Mouse (Mus musculus) midbrain, postnatal 0 days (tissue): ENCODE results near the gene Dach1. TPM values are rescaled to one million over a fixed set of nuclear protein-coding genes. Genes with fewer than 3 reads are reported as not detected.
A peak's percentile ranks its signal among the peaks of the same experiment; 100 is the strongest.

ENCODE experiments used
- ATAC-seq: fragments of 200-750 bp; cut with Nextera tagmentation; 2 replicates; pipeline ENCODE4 v1.8.0; 2017; ENCODE audit warnings: moderate number of reproducible peaks, mild to moderate bottlenecking, moderate TSS enrichment, moderate library complexity; ENCODE audit not compliant: low FRiP score
- DNase-seq: peaks from one replicate; pipeline ENCODE4 v3.0.0-alpha.2; 2015; ENCODE audit warnings: low spot score
- H3K27ac ChIP-seq: fragments of 300-500 bp; sonication (generic); 2 replicates; pipeline ENCODE4 v1.5.1; 2014; ENCODE audit warnings: low read depth, mild to moderate bottlenecking, low read length, mixed read lengths
- H3K27me3 ChIP-seq: fragments of 300-500 bp; sonication (generic); 2 replicates; pipeline ENCODE4 v1.6.1; 2014; ENCODE audit warnings: low read length, control low read depth, mixed read lengths; ENCODE audit not compliant: insufficient read depth
- H3K36me3 ChIP-seq: fragments of 300-500 bp; sonication (generic); 2 replicates; pipeline ENCODE4 v1.6.1; 2014; ENCODE audit warnings: low read length, control low read depth, mixed read lengths; ENCODE audit not compliant: insufficient read depth
- H3K4me1 ChIP-seq: fragments of 300-500 bp; sonication (generic); 2 replicates; pipeline ENCODE4 v1.6.1; 2014; ENCODE audit warnings: mild to moderate bottlenecking, control low read depth, antibody characterized with exemption, low read length, mixed read lengths; ENCODE audit not compliant: insufficient read depth
- H3K4me2 ChIP-seq: fragments of 300-500 bp; sonication (generic); 2 replicates; pipeline ENCODE4 v1.6.1; 2014; ENCODE audit warnings: low read depth, mild to moderate bottlenecking, low read length, mixed read lengths; ENCODE audit not compliant: poor library complexity, severe bottlenecking
- H3K4me3 ChIP-seq: fragments of 300-500 bp; sonication (generic); 2 replicates; pipeline ENCODE4 v1.5.1; 2014; ENCODE audit warnings: low read depth, mild to moderate bottlenecking, low read length, moderate library complexity
- H3K9ac ChIP-seq: fragments of 300-500 bp; sonication (generic); replicated peaks from 2 replicates; pipeline ENCODE4 v1.6.1; 2014; ENCODE audit warnings: mild to moderate bottlenecking, low read length, moderate library complexity, mixed read lengths; ENCODE audit not compliant: poor library complexity, severe bottlenecking
- H3K9me3 ChIP-seq: fragments of 300-500 bp; sonication (generic); 2 replicates; pipeline ENCODE4 v1.6.1; 2016; ENCODE audit warnings: low read length, control low read depth
- CTCF ChIP-seq: IDR thresholded peaks from 2 replicates; pipeline ENCODE4 v1.5.1; 2016; ENCODE audit warnings: antibody characterized with exemption, mild to moderate bottlenecking
- WGBS: fragments of 180-500 bp; shearing (Covaris S2); extraction: QIAGEN DNeasy Blood & Tissue Kit; methylation state at CpG from one replicate; pipeline ENCODE4 v1.1.7; 2014; 5-methylcytosine and 5-hydroxymethylcytosine counted together
- polyA plus RNA-seq: library from polyadenylated mRNA; unstranded; fragments of >200 nt; fragmentation: Nextera tagmentation; extraction: Ambion mirVana; gene quantifications from 2 replicates; pipeline ENCODE4 v1.2.1, GENCODE M21; 2015
- total RNA-seq: library from RNA; depleted of rRNA; stranded (reverse); fragments of >200 nt; gene quantifications from 2 replicates; pipeline ENCODE4 v1.2.3, GENCODE M21; 2014; rRNA removed

Gene Dach1
- total RNA-seq (14.5 and 15.1 TPM in 2 replicates), polyA plus RNA-seq (5.7 and 6.4 TPM in 2 replicates)

GRCm38 (mm10) chr14:98169421-98170076 lies at the start of gene Dach1:
TSS of gene Dach1 (minus strand) at chr14:98169765.
- Histone ChIP-seq H3K9ac (peak within 1 kb of the TSS; percentile 76), H3K9me3 (no peaks in the 10 kb centered on the region), H3K4me1 (peaks cover 4% of the 10 kb centered on the region; the same call in 1 of the 2 replicates), H3K27ac (peak within 1 kb of the TSS; percentile 75), H3K4me2 (peak within 1 kb of the TSS; percentile 94), H3K27me3 (no peaks in the 10 kb centered on the region), H3K4me3 (peak within 1 kb of the TSS; percentile 86), H3K36me3 (no peaks in the 10 kb centered on the region)
- under 1% methylated on average over 31 of the region's 32 CpGs for WGBS
- DNase-seq (peak; percentile 95), ATAC-seq (peak; percentile 89)
- TF ChIP-seq CTCF, result no peak

- H3K4me3 ChIP-seq, result no peak overlapping the region
- whole genome bisulfite sequencing, result 94% methylated on average over 3 of the region's 3 CpGs
- DNase-seq (no peak), ATAC-seq (no peak)
- no peaks in the 10 kb centered on the region for H3K4me1 ChIP-seq
- no peak overlapping the region for H3K9ac ChIP-seq
- no peak overlapping the region for H3K27ac ChIP-seq
- TF ChIP-seq CTCF, result no peak
- H3K27me3 ChIP-seq, result no peaks in the 10 kb centered on the region
- H3K4me2 ChIP-seq, result no peak overlapping the region
- H3K36me3 ChIP-seq, result no peaks in the 10 kb centered on the region
- H3K9me3 ChIP-seq, result no peaks in the 10 kb centered on the region
Measured at GRCm38 (mm10) chr14:98200089-98200488, 30.5 kb upstream of the Dach1 start.

GRCm38 (mm10) chr14:98181545-98181944 lies 12.0 kb upstream of the Dach1 start:
- no peaks in the 10 kb centered on the region for H3K4me1 ChIP-seq
- no peak overlapping the region for H3K4me3 ChIP-seq
- DNase-seq (peak; percentile 78), ATAC-seq (no peak; the same call in 1 of the 2 replicates)
- peak; percentile 81 for TF ChIP-seq CTCF
- no peak overlapping the region for H3K27ac ChIP-seq
- no peak overlapping the region for H3K9ac ChIP-seq
- no peak overlapping the region for H3K4me2 ChIP-seq
- H3K36me3 ChIP-seq, result no peaks in the 10 kb centered on the region
- no peaks in the 10 kb centered on the region for H3K9me3 ChIP-seq
- H3K27me3 ChIP-seq, result no peaks in the 10 kb centered on the region
- WGBS, result 3% methylated on average over 1 of the region's 1 CpGs

GRCm38 (mm10) chr14:98173831-98174230 lies 4.3 kb upstream of the Dach1 start:
- no peak overlapping the region for H3K27ac ChIP-seq
- no peaks in the 10 kb centered on the region for H3K9me3 ChIP-seq
- no peaks in the 10 kb centered on the region for H3K27me3 ChIP-seq
- no peaks in the 10 kb centered on the region for H3K36me3 ChIP-seq
- WGBS, result 61% methylated on average over 2 of the region's 2 CpGs
- ATAC-seq (no peak), DNase-seq (no peak)
- TF ChIP-seq CTCF, result no peak
- H3K9ac ChIP-seq, result no peak overlapping the region
- no peak overlapping the region for H3K4me2 ChIP-seq
- peaks cover 4% of the 10 kb centered on the region; the same call in 1 of the 2 replicates for H3K4me1 ChIP-seq
- H3K4me3 ChIP-seq, result no peak overlapping the region

GRCm38 (mm10) chr14:98172394-98172905 lies 2.9 kb upstream of the Dach1 start:
- Histone ChIP-seq H3K4me1 (peaks cover 4% of the 10 kb centered on the region; the same call in 1 of the 2 replicates), H3K4me3 (0 out of 2 replicates have a peak overlapping the region, but pooled peaks have one; percentile 9), H3K9me3 (no peaks in the 10 kb centered on the region), H3K27me3 (no peaks in the 10 kb centered on the region), H3K4me2 (peak overlapping the region; percentile 23), H3K36me3 (no peaks in the 10 kb centered on the region), H3K9ac (no peak overlapping the region), H3K27ac (no peak overlapping the region)
- DNase-seq, result no peak
- WGBS, result 11% methylated on average over 5 of the region's 5 CpGs
- ATAC-seq, result no peak
- no peak for TF ChIP-seq CTCF

- H3K9ac ChIP-seq, result no peak overlapping the region
- no peaks in the 10 kb centered on the region for H3K27me3 ChIP-seq
- no peaks in the 10 kb centered on the region for H3K36me3 ChIP-seq
- H3K27ac ChIP-seq, result no peak overlapping the region
- DNase-seq, result no peak
- no peaks in the 10 kb centered on the region for H3K9me3 ChIP-seq
- H3K4me3 ChIP-seq, result 0 out of 2 replicates have a peak overlapping the region, but pooled peaks have one; percentile 2
- ATAC-seq, result no peak
- TF ChIP-seq CTCF, result no peak
- H3K4me1 ChIP-seq, result peaks cover 4% of the 10 kb centered on the region; the same call in 1 of the 2 replicates
- H3K4me2 ChIP-seq, result peak overlapping the region; percentile 23; the same call in 1 of the 2 replicates
- WGBS, result 19% methylated on average over 5 of the region's 5 CpGs
Measured at GRCm38 (mm10) chr14:98171861-98172260, 2.3 kb upstream of the Dach1 start.
